Mouse (Mus musculus): ENCODE measurements around the gene Slc6a6. TPM values are rescaled to one million over a fixed set of nuclear protein-coding genes. Genes with fewer than 3 reads are reported as not detected.

Slc6a6 gene
- total and polyA plus RNA-seq, 2 experiments = 34.8 to 96.5 TPM

DNA sequence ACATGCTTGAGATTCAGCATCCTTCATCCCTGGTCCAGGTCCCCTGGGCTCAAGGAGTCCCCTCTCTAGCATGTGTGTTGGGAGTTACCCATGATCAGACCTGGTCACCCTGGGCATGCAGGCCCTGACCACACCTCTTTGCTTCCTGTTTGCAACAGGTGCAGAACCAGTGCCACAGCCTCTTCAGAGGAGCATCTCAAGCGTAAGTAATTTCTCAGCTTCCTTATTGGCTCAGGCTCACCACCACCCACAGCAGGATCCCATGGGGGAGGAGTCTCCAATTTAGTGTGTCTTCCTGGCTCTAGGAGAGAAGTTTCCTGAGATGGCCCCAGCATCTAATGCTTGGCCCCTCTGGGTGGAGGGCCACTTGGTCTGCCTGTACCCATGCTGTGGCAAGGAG, 15.0 kb downstream of the Slc6a6 start:
- H3K9ac ChIP-seq (ENCODE audit: low read depth, low read length) = no peak overlapping the region
- H3K36me3 ChIP-seq (ENCODE audit: control insufficient read depth, insufficient read depth, low read length) = no peaks in the 10 kb centered on the region
- peaks cover 32% of the 10 kb centered on the region for H3K4me1 ChIP-seq (ENCODE audit: control insufficient read depth, insufficient read depth, low read length)
- TF ChIP-seq CTCF (IDR thresholded peaks at IDR 0.05; ENCODE audit: low read depth, low read length) (no peak), POLR2A (IDR thresholded peaks at IDR 0.05; ENCODE audit: extremely low read depth, insufficient read depth, low read length) (no peak)
- H3K27ac ChIP-seq (replicated peaks; ENCODE audit: insufficient read depth, low read depth, low read length) = peak overlapping the region; percentile 70
- no peaks in the 10 kb centered on the region for H3K27me3 ChIP-seq (ENCODE audit: control insufficient read depth, insufficient read depth, low read length)
- 86% methylated on average over 1 of the region's 1 CpGs for whole genome bisulfite sequencing
- DNase-seq (ENCODE audit: extremely low read depth, low read depth, low spot score) = no peak
- H3K79me2 ChIP-seq (ENCODE audit: control insufficient read depth, insufficient read depth, low read length) = peaks cover 20% of the 10 kb centered on the region; the same call in 1 of the 2 replicates
- H3K4me3 ChIP-seq (ENCODE audit: insufficient read depth, low read depth, low read length) = no peak overlapping the region

- H3K9ac ChIP-seq (ENCODE audit: low read depth, low read length) = no peak overlapping the region
- H3K79me2 ChIP-seq (ENCODE audit: control insufficient read depth, insufficient read depth, low read length) = peaks cover 17% of the 10 kb centered on the region; the same call in 1 of the 2 replicates
- H3K27ac ChIP-seq (replicated peaks; ENCODE audit: insufficient read depth, low read depth, low read length) = peak overlapping the region; percentile 70
- peaks cover 37% of the 10 kb centered on the region for H3K4me1 ChIP-seq (ENCODE audit: control insufficient read depth, insufficient read depth, low read length)
- H3K36me3 ChIP-seq (ENCODE audit: control insufficient read depth, insufficient read depth, low read length) = no peaks in the 10 kb centered on the region
- no peak overlapping the region for H3K4me3 ChIP-seq (ENCODE audit: insufficient read depth, low read depth, low read length)
- TF ChIP-seq CTCF (IDR thresholded peaks at IDR 0.05; ENCODE audit: low read depth, low read length) (no peak), POLR2A (IDR thresholded peaks at IDR 0.05; ENCODE audit: extremely low read depth, insufficient read depth, low read length) (no peak)
- no peaks in the 10 kb centered on the region for H3K27me3 ChIP-seq (ENCODE audit: control insufficient read depth, insufficient read depth, low read length)
- 16% methylated on average over 4 of the region's 4 CpGs for WGBS
- peak; percentile 85 for DNase-seq (ENCODE audit: extremely low read depth, low read depth, low spot score)
Observed at GRCm38 (mm10) chr6:91699482-91700200, 15.8 kb downstream of the Slc6a6 start.

DNA sequence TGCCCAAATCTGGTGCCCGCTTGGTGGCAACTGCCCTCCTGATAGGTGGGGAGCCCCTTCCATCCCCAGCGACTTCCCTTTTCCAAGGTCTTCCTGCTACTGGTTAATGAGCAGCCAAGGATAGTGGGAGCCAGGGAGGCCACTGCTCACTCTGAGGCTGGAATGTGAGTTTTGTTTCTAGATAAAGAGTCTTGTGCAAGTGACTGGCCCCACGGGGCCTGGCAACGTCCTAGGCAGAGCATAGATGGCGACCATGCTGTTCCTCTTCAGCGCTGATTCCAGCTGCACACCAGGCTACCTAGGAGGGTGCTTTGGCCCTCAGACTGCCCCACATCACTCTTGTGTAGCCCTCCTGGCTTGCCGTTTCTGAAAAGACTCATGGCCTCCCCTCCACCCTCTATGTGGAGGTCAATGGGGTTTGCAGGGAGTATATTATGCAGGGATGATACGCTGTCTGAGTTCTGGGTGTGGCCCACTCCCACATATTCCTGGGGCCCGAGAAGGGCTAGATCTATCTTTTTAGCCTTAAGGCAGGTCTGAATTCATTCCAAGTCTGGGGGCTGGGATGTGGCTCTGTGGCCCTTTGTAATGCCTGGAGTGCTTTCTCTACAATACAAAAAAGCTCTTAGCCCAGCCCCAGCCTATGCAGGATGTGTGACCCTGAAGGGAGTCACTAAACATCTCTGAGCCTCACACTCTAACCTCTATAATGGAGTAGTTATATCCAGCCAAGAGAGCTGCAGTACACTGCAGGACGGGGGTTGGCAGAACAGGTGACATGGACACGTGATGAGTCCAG, 17.2 kb downstream of the Slc6a6 start:
- Histone ChIP-seq H3K9ac (ENCODE audit: low read depth, low read length) (no peak overlapping the region), H3K4me3 (ENCODE audit: insufficient read depth, low read depth, low read length) (no peak overlapping the region), H3K79me2 (ENCODE audit: control insufficient read depth, insufficient read depth, low read length) (peaks cover 11% of the 10 kb centered on the region; the same call in 1 of the 2 replicates), H3K27ac (replicated peaks; ENCODE audit: insufficient read depth, low read depth, low read length) (peak overlapping the region; percentile 85), H3K27me3 (ENCODE audit: control insufficient read depth, insufficient read depth, low read length) (no peaks in the 10 kb centered on the region), H3K36me3 (ENCODE audit: control insufficient read depth, insufficient read depth, low read length) (no peaks in the 10 kb centered on the region), H3K4me1 (ENCODE audit: control insufficient read depth, insufficient read depth, low read length) (peaks cover 43% of the 10 kb centered on the region)
- TF ChIP-seq CTCF (IDR thresholded peaks at IDR 0.05; ENCODE audit: low read depth, low read length) (no peak), POLR2A (IDR thresholded peaks at IDR 0.05; ENCODE audit: extremely low read depth, insufficient read depth, low read length) (no peak)
- WGBS = 33% methylated on average over 11 of the region's 11 CpGs
- DNase-seq (ENCODE audit: extremely low read depth, low read depth, low spot score) = peak; percentile 92

GRCm38 (mm10) chr6:91703459-91703858, 19.6 kb downstream of the Slc6a6 start:
- Histone ChIP-seq H3K27ac (replicated peaks; ENCODE audit: insufficient read depth, low read depth, low read length) (peak overlapping the region; percentile 66), H3K9ac (ENCODE audit: low read depth, low read length) (no peak overlapping the region), H3K79me2 (ENCODE audit: control insufficient read depth, insufficient read depth, low read length) (peaks cover 8% of the 10 kb centered on the region), H3K27me3 (ENCODE audit: control insufficient read depth, insufficient read depth, low read length) (no peaks in the 10 kb centered on the region), H3K4me1 (ENCODE audit: control insufficient read depth, insufficient read depth, low read length) (peaks cover 52% of the 10 kb centered on the region), H3K36me3 (ENCODE audit: control insufficient read depth, insufficient read depth, low read length) (no peaks in the 10 kb centered on the region), H3K4me3 (ENCODE audit: insufficient read depth, low read depth, low read length) (no peak overlapping the region)
- DNase-seq (ENCODE audit: extremely low read depth, low read depth, low spot score) = peak; percentile 94
- 38% methylated on average over 2 of the region's 2 CpGs for WGBS
- TF ChIP-seq POLR2A (IDR thresholded peaks at IDR 0.05; ENCODE audit: extremely low read depth, insufficient read depth, low read length) (no peak), CTCF (IDR thresholded peaks at IDR 0.05; ENCODE audit: low read depth, low read length) (no peak)

- H3K79me2 ChIP-seq (ENCODE audit: control insufficient read depth, insufficient read depth, low read length) = peaks cover 12% of the 10 kb centered on the region
- H3K4me3 ChIP-seq (ENCODE audit: insufficient read depth, low read depth, low read length) = no peak overlapping the region
- H3K27me3 ChIP-seq (ENCODE audit: control insufficient read depth, insufficient read depth, low read length) = no peaks in the 10 kb centered on the region
- no peak for DNase-seq (ENCODE audit: extremely low read depth, low read depth, low spot score)
- no peak for TF ChIP-seq CTCF (IDR thresholded peaks at IDR 0.05; ENCODE audit: low read depth, low read length)
- peak overlapping the region; percentile 32 for H3K27ac ChIP-seq (replicated peaks; ENCODE audit: insufficient read depth, low read depth, low read length)
- peaks cover 49% of the 10 kb centered on the region for H3K4me1 ChIP-seq (ENCODE audit: control insufficient read depth, insufficient read depth, low read length)
- H3K36me3 ChIP-seq (ENCODE audit: control insufficient read depth, insufficient read depth, low read length) = no peaks in the 10 kb centered on the region
- WGBS = 89% methylated on average over 1 of the region's 1 CpGs
- no peak overlapping the region for H3K9ac ChIP-seq (ENCODE audit: low read depth, low read length)
Observed at GRCm38 (mm10) chr6:91704446-91704845, 20.6 kb downstream of the Slc6a6 start.
